Mouse (Mus musculus) heart, postnatal 0 days (tissue): ENCODE data around the gene Cdh24.

Experiments used
- CTCF ChIP-seq: IDR thresholded peaks from 2 replicates; pipeline ENCODE4 v1.5.1; 2016; ENCODE audit warnings: antibody characterized with exemption, control low read depth, low read depth
- EP300 ChIP-seq: IDR thresholded peaks from 2 replicates; pipeline ENCODE4 v1.6.1; 2016; ENCODE audit warnings: antibody characterized with exemption, low read depth

GRCm38 (mm10) chr14:54617897-54618365 lies 23.2 kb downstream of the Cdh24 start, which contains the start of gene Psmb5:
- TF ChIP-seq CTCF: no peak
- 0 out of 2 replicates have a peak, but pooled peaks have one; percentile 30 for TF ChIP-seq EP300
